Mouse (Mus musculus) adrenal gland, adult 18-20 months (tissue): ENCODE measurements around the gene Stx16. TPM values are rescaled to one million over a fixed set of nuclear protein-coding genes. Genes with fewer than 3 reads are reported as not detected.

Source experiments
- DNase-seq, 2 experiments: peaks; one replicate each; pipeline ENCODE4 v3.0.0; 2021 to 2022; ENCODE audit warnings: low spot score in 2 of 2
- total RNA-seq, 2 experiments: library from RNA; stranded (reverse); gene quantifications; 1 replicate in 1 of 2; 2 replicates in 1 of 2; pipeline ENCODE4 v1.2.3; 2021

Stx16 gene
- total RNA-seq, 2 experiments from 2014 or later = 34.2 to 44.8 TPM

DNA sequence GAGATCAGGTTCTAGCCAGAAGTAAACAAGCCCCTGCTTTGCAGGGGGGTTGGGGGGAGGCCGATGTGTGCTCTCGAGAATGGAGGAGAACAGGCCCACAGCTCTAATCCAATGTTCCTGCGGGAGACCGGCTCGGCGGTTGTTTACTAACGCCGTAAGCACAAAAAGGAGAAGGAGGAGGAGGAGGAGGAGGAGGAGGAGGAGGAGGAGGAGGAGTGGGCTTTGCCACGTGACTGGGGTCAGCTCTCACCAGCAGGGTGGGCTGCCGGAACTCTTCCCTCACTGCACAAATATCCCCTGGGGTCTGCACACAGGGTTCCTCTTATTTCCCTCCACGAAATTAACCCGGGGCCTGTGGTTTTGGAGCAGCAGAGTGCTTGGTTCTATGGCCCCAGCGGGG is 1.5 kb upstream of the Stx16 start:
- DNase-seq = no peak

DNA sequence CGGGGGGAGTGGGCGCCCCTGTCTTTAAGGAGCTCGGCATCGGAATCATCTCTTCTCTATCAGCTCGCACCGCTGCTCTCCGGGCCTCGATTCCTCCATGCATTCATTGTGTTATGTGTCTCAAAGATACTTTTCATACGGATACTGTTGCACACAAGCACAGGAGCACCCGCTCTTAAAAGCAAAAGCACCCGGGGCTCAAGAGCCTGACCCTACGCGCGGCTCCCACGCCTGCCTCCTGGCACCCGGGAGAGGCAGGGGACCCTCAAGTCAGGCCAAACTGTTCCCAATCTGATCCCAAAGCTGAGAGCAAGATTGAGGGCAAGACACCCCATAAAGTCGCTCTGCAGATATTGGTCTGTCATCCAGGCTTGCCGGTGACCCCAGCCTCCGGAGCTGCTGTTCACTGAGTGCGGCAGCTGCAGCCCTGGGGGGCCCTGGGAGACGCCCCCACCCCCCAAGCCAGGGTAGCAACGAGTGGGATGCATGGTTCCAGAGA is 987 bp upstream of the Stx16 start:
- peak in 1 of 2 experiments; percentile 29 for DNase-seq

DNA sequence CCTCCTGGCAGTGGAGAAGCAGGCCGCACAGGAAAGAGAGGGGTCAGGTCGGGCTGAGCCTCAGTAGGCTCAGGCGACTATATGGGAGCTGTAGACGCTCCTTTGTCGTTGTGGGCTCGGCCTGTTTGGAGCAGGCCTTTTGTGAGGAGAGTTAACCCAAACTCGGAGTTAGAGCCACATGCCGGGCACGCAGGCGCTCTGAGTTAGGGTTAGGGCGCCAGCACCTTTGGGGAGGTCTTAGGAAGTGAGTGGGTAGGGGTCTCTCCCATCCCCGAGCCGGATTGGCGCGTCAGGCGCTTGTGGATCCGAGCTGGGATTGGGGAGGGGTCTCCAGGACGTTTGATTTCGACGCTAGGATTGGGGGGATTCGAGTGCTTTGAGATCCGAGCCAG is 321 bp downstream of the Stx16 start:
- DNase-seq = no peak

DNA sequence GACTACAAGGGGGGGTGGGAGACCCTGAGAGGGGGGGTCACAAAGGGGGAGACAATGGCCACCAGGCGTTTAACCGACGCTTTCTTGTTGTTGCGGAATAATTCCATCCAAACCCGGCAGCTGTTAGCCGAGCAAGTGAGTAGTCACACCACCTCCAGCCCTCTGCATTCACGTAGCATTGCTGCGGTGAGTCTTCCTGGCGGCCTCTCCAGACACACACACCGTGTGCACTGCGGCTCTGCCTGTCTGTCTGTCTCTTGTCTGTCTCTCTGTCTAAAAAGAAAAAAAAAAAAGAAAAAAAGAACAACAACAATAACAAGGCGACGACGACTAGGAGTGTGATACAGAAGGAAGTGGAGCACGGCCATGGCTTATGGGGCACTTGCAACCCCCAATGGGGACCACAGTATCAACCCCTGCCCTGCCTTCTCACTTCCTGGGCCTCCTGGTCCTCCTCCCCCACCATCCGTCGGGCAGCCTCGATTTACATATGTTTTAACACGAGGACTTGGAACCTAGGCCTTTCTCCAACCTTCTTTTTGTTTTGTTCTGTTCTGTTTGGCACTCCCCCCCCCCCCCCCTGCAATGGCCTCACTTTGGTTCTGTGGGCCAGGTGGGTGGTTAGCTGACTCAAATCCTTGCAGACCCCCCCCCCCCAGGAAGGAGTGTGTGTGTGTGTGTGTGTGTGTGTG is 1.0 kb downstream of the Stx16 start:
- DNase-seq = no peak

DNA sequence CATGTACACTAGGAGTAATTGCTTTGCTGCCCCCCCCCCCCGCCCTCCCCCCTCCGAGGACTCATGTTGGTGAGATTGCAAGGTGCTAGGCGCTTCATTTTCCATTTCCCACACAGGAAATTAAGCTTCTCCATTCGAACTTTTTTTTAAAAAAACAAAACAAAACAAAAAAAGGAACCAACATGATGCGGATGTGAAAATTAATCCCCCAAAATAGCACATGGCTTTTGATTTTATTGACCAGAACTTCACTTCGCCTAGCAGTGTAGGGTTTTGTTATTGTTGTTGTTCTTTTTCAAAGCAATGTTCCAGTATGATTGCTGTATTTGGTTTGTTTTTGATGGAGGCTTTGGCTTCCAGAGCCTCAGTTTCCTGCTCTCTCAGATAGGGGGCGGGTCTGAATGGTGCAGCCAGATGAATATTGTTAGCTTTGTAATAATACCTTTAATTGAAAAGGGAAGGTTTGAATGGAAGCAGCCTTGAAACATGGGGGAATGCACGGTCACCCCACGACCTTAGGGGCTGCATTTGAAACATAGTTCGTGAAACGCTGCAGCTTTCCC is 1.7 kb downstream of the Stx16 start:
- no peak for DNase-seq

DNA sequence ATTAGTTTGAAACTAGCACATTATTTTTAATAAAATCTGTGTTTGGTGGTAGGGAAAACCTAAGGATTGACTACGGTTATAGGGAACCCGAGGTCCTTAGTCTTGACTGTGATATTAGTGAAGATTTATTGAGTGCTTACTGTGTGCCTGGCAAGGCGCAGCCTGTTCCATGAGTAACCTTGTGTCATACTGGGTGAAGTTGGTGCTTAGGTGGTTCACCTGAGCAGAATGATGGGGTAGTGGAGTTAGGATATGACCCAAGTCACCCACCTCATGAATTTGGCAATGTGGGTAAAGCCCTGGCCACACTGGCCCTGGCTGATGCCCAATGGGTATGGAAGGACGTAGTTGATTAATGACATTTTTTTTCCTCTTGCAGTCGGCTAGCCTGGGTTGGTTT is 5.7 kb downstream of the Stx16 start:
- DNase-seq = no peak

DNA sequence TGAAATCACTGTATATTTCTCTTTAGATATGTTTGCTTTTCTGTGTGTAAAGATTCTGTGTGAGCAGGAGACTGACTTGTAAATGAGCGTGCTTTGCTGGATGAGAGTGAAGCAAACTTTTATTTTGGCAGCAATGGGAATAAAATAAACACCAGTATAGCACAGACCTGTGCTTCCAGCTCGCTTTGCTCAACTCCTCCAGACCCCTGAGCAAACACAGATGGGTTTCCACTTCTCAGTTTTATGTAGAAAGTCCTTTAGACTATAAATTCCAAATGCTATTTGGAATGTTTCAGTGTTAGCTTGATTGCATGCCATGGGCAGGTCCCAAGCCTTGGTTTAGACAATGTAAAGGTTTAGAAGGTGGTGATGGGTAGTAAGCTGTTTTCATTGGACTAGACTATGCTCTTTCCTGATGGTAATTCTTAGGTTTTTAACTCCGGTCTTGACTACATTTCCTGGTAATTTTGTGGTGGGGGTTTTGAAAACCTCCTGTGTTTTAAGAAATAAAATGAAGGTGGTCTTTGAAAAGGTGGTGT is 6.3 kb downstream of the Stx16 start:
- DNase-seq = no peak

DNA sequence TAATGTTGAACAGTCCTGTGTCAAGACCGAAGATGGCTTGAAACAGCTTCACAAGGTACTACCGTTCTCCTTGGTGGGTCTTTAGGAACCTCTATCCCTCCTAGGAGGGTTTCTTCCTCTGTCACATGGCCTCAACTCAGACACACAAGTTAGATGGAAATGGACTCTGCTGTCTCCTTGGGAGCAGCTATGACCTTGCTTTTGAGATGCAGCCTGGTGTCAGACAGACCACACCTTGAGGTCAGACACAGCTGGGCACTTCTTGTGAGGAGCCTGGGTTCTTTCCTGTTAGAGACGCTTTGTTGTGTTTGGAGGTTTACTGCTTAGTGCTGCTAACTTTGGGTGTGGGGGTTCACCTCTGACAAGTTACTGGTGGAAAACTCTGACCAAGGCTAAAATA is 19.0 kb downstream of the Stx16 start:
- DNase-seq = no peak

DNA sequence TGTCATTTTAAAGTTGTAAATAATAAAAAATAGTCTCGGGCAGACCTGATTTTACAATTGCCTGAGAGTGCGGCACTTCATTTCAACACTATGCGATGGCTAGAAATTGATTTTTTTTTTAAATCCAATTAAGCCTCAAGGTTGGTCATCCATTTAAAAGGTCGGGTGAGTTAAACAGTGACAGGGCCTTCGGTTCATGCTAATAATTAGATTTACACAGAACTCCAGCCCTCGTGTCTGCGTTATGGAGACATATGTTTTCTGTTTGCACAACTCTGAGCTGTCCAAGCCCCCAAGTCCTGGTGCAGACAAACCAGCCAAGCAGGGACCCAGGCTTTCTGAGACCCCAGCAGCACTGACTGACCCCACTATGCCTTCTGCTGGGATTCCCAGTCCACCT is 26.3 kb downstream of the Stx16 start:
- no peak for DNase-seq

DNA sequence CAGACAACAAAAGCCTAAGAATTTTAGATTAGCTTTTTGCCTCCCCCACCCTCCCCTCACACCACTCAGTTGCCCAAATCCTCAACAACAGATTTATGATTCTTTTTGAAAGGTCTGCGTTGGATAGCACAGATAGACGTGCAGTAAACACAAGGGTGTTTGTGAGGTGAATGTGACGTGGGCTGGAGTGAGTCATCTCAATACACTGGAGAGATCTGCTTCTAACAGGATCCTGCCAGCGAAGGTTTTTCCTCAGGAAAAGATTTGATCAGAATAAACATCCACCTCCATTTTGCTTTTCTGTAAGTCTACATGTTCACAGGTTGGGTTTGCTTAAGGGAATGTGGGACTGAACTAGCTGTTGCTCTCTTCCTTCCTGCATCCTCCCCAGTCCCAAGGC is 27.4 kb downstream of the Stx16 start:
- DNase-seq = no peak

DNA sequence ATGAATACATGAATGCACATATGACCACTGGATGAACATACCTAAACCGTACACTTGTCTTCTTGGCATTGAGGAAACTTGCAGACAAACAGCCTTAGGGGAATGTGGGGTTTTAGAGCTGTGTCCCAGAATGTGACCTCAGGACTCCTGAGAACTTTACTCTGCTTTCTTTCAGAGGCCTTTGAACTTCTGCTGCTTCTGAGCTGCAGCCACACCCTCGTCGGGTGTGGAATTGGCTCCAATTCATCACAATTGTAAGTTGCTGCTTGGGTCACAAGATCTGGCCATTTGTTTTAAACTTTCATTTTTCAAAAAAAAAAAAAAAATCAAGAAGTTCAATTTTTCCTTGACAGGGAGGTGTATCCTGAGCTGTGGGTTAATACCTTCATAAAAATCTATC is 31.3 kb downstream of the Stx16 start:
- no peak for DNase-seq

DNA sequence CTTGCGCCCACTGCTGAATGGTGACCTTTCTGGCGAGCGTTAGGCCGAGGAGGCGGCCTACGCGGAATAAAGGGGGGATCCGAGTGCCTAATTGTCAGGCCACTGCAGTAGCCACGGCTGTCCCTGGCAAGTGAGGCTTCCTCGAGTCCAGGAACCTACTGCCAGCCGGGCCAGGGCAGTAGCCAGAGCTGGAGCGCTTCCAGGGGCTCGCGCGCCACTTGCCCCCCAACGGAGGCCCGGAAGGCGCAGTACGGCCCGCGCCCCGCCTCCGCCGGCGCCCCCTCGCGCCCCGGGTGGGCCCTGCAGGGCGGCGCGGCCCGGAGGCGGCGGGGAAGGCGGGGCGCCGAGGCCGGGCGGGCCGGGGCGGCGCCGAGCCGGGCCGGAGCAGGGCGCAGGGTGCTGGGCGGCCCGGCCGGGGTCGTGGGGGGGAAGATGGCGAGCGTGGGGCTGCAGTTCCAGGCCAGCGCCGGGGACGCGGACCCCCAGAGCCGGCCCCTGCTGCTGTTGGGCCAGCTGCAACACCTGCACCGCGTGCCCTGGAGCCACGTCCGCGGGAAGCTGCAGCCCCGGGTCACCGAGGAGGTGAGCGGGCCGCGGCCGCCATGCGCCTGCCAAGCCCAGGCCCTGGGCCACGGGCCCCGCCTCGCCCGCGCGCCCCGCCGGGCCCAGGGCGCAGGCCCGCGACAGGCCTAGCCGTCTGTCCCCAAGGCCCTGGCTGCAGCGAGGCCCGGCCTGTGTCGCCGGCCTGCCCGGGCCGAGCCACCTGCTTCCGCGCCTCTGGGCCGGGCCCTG is 34.1 kb downstream of the Stx16 start, which contains the start of gene Npepl1:
Gene Npepl1, plus strand, starts transcription at position 359 of the 792 bp plus-strand sequence.
- DNase-seq = peak; percentile 77 to 82

DNA sequence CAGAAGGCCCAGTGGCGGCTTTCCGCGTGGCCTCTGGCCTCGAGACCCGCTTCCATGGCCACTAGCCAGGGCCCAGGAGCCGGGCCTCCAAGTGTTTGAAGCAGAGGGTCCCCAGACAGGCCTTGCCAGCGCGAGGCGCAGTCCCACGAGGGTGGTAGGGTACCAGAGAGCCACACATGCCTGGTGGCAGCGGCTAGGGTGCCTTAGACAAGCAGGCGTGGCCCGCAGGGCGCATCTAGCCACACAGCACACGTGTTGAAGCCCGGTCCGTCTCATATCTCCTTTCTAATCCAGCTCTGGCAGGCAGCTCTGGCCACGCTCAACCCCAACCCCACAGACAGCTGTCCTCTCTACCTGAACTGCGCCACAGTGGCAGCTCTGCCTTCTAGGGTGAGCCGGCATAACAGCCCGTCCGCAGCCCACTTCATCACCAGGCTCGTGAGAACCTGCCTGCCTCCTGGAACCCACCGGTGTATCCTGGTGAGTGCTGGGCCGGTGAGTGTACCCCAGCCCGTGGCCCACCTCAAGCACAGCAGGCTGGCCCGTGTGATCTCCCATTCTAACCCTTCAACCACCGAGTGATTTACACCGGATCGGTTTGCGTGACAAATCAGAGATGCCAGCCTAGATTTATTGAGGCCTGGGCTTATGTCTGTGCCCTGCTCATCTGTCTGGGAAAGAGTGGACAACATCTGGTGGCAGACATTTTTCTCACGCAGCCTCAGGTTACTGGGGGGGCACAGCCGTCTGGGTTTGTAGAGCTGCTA is 34.9 kb downstream of the Stx16 start:
- no peak for DNase-seq

DNA sequence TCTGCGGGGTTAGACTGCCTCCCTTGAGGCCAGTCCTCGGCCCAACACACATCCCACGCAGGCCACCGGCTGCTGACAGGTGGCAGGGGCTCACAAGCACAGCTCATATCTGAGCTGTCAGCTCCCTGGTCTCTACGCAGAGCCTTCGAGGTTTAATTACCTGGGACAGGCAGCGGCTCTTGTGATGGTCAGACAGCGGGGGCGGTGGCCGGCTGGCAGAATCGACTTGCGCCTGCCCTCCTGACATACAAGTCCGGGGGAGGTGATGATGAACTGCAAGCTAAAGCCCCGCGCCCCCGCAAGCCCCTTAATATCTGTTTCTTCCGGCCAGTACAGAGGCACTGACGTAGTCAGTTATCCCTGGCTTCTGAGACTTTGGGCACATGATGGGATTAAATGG is 36.8 kb downstream of the Stx16 start:
- no peak for DNase-seq

DNA sequence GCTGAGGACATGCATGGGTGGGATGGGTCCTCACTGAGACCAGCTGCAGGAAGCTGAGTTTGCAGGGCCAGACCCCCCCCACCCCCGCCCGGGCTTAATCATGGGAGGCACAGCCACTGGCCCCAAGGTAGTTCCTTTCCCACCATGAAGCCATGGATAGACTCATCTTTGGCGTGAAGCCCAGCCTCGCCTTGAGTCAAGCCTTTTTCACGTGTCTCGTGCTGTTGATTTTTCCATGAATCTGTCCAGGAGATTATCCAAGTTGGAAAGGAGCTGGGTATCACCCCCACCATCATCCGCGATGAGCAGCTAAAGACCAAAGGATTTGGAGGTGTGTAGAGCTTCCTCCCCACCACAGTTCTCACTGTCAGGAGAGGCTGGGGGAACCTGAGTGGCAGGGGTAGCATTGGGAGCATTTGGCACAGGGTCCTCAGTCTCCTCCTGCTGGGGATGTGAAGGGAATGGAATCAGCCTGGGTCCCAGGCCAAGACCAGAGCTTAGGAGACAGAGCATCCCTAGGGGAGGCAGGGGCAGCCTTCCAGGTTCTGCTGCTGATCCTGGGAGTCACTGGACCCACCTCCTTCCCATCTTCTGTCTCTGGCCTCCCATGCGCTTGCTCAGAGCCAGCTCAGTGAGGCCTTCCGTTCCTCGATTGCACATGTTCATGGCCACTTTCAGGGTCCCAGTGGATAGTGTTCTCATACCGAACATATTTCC is 38.2 kb downstream of the Stx16 start:
- DNase-seq = no peak

DNA sequence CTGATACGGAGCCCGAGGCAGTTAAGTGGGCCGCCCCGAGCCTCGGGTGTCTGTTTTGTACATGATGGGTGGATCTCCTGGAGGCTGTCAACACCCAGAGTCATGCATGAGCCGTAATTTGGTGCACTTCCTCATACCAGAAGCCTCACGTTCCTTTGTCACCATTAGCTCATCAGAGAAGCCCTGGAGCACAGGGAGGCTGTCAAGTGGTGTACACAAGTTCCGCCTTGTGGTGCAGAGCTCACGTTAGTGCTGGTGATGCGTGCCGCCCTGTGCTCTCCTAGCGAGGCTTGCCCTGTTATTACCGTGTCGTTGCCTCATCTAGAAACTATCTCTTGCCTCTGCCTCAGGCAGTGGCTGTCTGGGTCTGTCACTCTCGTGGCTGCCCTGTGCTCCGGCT is 40.8 kb downstream of the Stx16 start:
- no peak for DNase-seq

DNA sequence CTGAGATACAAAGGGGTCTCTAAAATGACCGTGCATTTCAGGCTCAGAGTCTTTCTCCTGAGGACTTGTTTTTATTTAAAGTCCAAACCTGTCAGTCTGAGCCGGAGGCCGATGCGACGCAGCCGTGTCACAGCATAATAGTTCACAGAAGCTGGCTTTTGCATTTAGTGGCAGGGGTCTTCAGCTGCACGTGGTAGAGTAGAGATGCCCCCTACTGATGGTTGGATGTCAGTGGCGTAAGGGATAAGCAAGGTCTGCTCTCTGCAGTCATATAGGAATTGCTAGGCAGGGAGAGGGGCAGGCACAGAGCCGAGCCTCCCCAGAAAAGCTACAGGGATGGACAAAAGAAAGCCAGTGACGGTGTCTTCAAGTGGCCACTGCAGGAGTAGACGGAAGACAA is 42.0 kb downstream of the Stx16 start:
- peak in 1 of 2 experiments; percentile 13 for DNase-seq

DNA sequence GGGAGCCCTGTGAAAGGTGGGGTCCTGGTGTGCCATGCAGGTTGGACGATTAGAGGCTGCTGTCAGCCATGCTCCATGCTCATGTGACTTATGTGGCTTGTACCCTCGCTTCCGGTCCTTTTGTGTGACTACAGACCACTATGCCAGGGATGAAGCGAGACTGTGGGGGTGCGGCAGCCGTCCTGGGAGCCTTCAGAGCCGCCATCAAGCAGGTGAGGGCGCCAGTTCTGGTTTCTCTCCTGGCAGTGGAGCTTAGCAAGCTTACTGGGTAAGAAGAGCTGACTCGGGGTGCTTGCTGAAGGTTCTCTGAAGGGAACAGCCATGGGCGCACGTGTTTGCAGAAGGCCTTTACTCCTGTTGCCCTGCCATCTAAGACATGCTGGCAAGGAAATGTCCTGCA is 43.2 kb downstream of the Stx16 start:
- peak in 1 of 2 experiments; percentile 13 for DNase-seq

DNA sequence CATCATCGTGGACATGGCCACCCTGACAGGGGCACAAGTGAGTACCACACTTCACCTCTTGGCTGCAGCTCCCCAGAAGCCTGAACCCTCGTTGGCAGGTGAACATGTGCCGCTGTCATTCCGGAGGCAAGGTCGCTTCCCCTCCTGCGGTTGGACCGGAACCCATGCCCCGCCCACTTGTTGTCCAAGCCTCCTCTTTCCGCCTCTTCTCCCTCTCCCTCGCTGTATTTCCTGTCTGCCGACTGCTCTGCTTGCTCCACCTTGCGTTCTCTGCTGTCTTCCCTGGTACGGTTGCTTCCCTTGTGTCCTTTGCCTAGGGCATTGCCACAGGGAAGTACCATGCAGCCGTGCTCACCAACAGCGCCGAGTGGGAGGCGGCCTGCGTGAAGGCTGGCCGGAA is 44.5 kb downstream of the Stx16 start:
- DNase-seq = no peak

DNA sequence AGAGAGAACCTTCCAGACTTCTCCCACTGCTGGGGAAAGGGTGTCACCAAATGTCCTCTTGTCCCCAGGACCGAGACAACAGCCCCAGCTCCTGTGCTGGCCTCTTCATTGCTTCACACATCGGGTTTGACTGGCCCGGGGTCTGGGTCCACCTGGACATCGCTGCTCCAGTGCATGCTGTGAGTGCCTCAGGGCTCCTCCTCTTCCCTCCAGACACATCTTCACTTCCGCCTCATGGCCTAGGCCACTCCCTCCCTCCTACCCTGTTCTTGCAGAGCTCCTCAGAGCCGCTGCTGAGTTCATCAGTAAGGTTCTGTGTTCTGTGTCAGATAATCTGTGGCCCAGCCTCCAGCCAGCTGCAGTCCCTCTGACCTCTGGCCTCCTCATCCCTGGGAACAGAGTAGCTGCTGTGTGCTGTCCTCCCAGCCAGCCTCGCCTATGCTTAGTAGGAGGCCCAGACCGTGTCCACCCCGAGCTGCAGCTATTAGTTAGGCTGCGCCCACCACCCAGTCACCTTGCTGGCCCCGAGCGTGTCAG is 45.4 kb downstream of the Stx16 start:
- DNase-seq = peak in 1 of 2 experiments; percentile 17
